Mouse (Mus musculus): ENCODE results near the gene Rfx6. TPM values are rescaled to one million over a fixed set of nuclear protein-coding genes. Genes with fewer than 3 reads are reported as not detected.

Gene Rfx6
- polyA plus RNA-seq, 2 experiments, result not detected

DNA sequence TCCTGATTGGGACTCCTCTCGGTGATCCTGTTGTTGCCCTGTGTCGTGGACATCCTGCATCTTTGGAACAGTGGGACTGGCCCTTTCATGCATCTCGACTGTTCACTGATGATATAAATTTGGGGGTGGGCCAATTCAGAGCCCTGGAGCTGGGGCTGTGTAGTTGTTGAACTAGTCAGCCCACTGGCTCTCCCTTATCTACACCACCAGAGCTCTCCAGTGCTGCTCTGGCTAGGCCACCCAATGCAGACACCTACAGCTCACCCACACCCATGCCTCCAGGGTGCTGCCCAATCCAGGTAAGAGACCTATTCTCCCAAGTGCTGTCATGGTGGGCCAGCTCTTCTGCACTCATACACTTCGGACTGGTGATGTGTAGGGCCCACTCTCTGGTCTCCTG, 6.0 kb upstream of the Rfx6 start:
- no peaks in the 10 kb centered on the region for H3K36me3 ChIP-seq (ENCODE audit: control insufficient read depth, insufficient read depth, low read length)
- no peak overlapping the region for H3K9ac ChIP-seq (ENCODE audit: low read depth, low read length, severe bottlenecking)
- no peak overlapping the region for H3K27ac ChIP-seq (replicated peaks; ENCODE audit: low read depth, low read length)
- ATAC-seq (ENCODE audit: low FRiP score, low read depth) (no peak), DNase-seq (ENCODE audit: low spot score) (no peak)
- TF ChIP-seq POLR2A (IDR thresholded peaks at IDR 0.05; ENCODE audit: borderline replicate concordance, extremely low read depth, insufficient read depth, insufficient read length), result no peak
- no peak overlapping the region for H3K4me3 ChIP-seq (replicated peaks; ENCODE audit: low read length)
- H3K4me1 ChIP-seq (ENCODE audit: control insufficient read depth, insufficient read depth, low read length), result no peaks in the 10 kb centered on the region
- no peak overlapping the region for H3K4me2 ChIP-seq (replicated peaks; ENCODE audit: low read depth, low read length, severe bottlenecking)
- peaks cover 3% of the 10 kb centered on the region for H3K27me3 ChIP-seq (ENCODE audit: control insufficient read depth, insufficient read depth, low read length)
- H3K9me3 ChIP-seq (ENCODE audit: control insufficient read depth, low read length), result no peaks in the 10 kb centered on the region
- WGBS, result 82% methylated on average over 4 of the region's 4 CpGs

- no peaks in the 10 kb centered on the region for H3K9me3 ChIP-seq (ENCODE audit: control insufficient read depth, low read length)
- H3K9ac ChIP-seq (ENCODE audit: low read depth, low read length, severe bottlenecking), result no peak overlapping the region
- H3K36me3 ChIP-seq (ENCODE audit: control insufficient read depth, insufficient read depth, low read length), result no peaks in the 10 kb centered on the region
- DNase-seq (ENCODE audit: low spot score), result no peak
- peaks cover 8% of the 10 kb centered on the region for H3K27me3 ChIP-seq (ENCODE audit: control insufficient read depth, insufficient read depth, low read length)
- H3K4me3 ChIP-seq (replicated peaks; ENCODE audit: low read length), result no peak overlapping the region
- no peak for TF ChIP-seq POLR2A (IDR thresholded peaks at IDR 0.05; ENCODE audit: borderline replicate concordance, extremely low read depth, insufficient read depth, insufficient read length)
- no peak overlapping the region for H3K27ac ChIP-seq (replicated peaks; ENCODE audit: low read depth, low read length)
- no peak for ATAC-seq (ENCODE audit: low FRiP score, low read depth)
- H3K4me2 ChIP-seq (replicated peaks; ENCODE audit: low read depth, low read length, severe bottlenecking), result no peak overlapping the region
- no peaks in the 10 kb centered on the region for H3K4me1 ChIP-seq (ENCODE audit: control insufficient read depth, insufficient read depth, low read length)
- 64% methylated on average over 1 of the region's 1 CpGs for WGBS
Observed at GRCm38 (mm10) chr10:51672082-51672779, 5.3 kb upstream of the Rfx6 start.

GRCm38 (mm10) chr10:51678251-51678639, 689 bp downstream of the Rfx6 start:
- Histone ChIP-seq H3K36me3 (ENCODE audit: control insufficient read depth, insufficient read depth, low read length) (no peaks in the 10 kb centered on the region), H3K27ac (replicated peaks; ENCODE audit: low read depth, low read length) (no peak overlapping the region), H3K4me2 (replicated peaks; ENCODE audit: low read depth, low read length, severe bottlenecking) (peak overlapping the region; percentile 75), H3K9me3 (ENCODE audit: control insufficient read depth, low read length) (no peaks in the 10 kb centered on the region), H3K27me3 (ENCODE audit: control insufficient read depth, insufficient read depth, low read length) (peaks cover 21% of the 10 kb centered on the region), H3K9ac (ENCODE audit: low read depth, low read length, severe bottlenecking) (no peak overlapping the region), H3K4me1 (ENCODE audit: control insufficient read depth, insufficient read depth, low read length) (peaks cover 4% of the 10 kb centered on the region; the same call in 1 of the 2 replicates), H3K4me3 (replicated peaks; ENCODE audit: low read length) (peak overlapping the region; percentile 39)
- no peak for TF ChIP-seq POLR2A (IDR thresholded peaks at IDR 0.05; ENCODE audit: borderline replicate concordance, extremely low read depth, insufficient read depth, insufficient read length)
- DNase-seq (ENCODE audit: low spot score) (no peak), ATAC-seq (ENCODE audit: low FRiP score, low read depth) (no peak)
- 18% methylated on average over 10 of the region's 10 CpGs for WGBS

GRCm38 (mm10) chr10:51720904-51721303, 43.3 kb downstream of the Rfx6 start:
- WGBS, result 21% methylated on average over 3 of the region's 3 CpGs
- H3K27ac ChIP-seq (replicated peaks; ENCODE audit: low read depth, low read length), result no peak overlapping the region
- no peak overlapping the region for H3K4me3 ChIP-seq (replicated peaks; ENCODE audit: low read length)
- no peaks in the 10 kb centered on the region for H3K27me3 ChIP-seq (ENCODE audit: control insufficient read depth, insufficient read depth, low read length)
- no peak overlapping the region for H3K4me2 ChIP-seq (replicated peaks; ENCODE audit: low read depth, low read length, severe bottlenecking)
- ATAC-seq (ENCODE audit: low FRiP score, low read depth), result no peak
- DNase-seq (ENCODE audit: low spot score), result no peak
- H3K36me3 ChIP-seq (ENCODE audit: control insufficient read depth, insufficient read depth, low read length), result no peaks in the 10 kb centered on the region
- no peak overlapping the region for H3K9ac ChIP-seq (ENCODE audit: low read depth, low read length, severe bottlenecking)
- H3K9me3 ChIP-seq (ENCODE audit: control insufficient read depth, low read length), result no peaks in the 10 kb centered on the region
- no peak for TF ChIP-seq POLR2A (IDR thresholded peaks at IDR 0.05; ENCODE audit: borderline replicate concordance, extremely low read depth, insufficient read depth, insufficient read length)
- no peaks in the 10 kb centered on the region for H3K4me1 ChIP-seq (ENCODE audit: control insufficient read depth, insufficient read depth, low read length)

GRCm38 (mm10) chr10:51761436-51761835, 83.9 kb downstream of the Rfx6 start:
- no peak for DNase-seq (ENCODE audit: low spot score)
- H3K4me3 ChIP-seq (replicated peaks; ENCODE audit: low read length), result no peak overlapping the region
- no peaks in the 10 kb centered on the region for H3K36me3 ChIP-seq (ENCODE audit: control insufficient read depth, insufficient read depth, low read length)
- ATAC-seq (ENCODE audit: low FRiP score, low read depth), result no peak
- H3K27ac ChIP-seq (replicated peaks; ENCODE audit: low read depth, low read length), result no peak overlapping the region
- no peak overlapping the region for H3K9ac ChIP-seq (ENCODE audit: low read depth, low read length, severe bottlenecking)
- H3K9me3 ChIP-seq (ENCODE audit: control insufficient read depth, low read length), result no peaks in the 10 kb centered on the region
- 83% methylated on average over 5 of the region's 5 CpGs for WGBS
- H3K4me2 ChIP-seq (replicated peaks; ENCODE audit: low read depth, low read length, severe bottlenecking), result no peak overlapping the region
- H3K27me3 ChIP-seq (ENCODE audit: control insufficient read depth, insufficient read depth, low read length), result no peaks in the 10 kb centered on the region
- H3K4me1 ChIP-seq (ENCODE audit: control insufficient read depth, insufficient read depth, low read length), result no peaks in the 10 kb centered on the region
- TF ChIP-seq POLR2A (IDR thresholded peaks at IDR 0.05; ENCODE audit: borderline replicate concordance, extremely low read depth, insufficient read depth, insufficient read length), result no peak
